Mouse (Mus musculus) ES-Bruce4 (cell line): ENCODE measurements around the gene Gde1. TPM values are rescaled to one million over a fixed set of nuclear protein-coding genes. Genes with fewer than 3 reads are reported as not detected.

ENCODE experiments used
- H3K27ac ChIP-seq: 2 replicates; pipeline ENCODE4 v1.5.1; 2012; ENCODE audit warnings: low read length, inconsistent platforms; ENCODE audit not compliant: insufficient read depth
- H3K27me3 ChIP-seq: 2 replicates; pipeline ENCODE4 v1.6.1; 2012; ENCODE audit warnings: mild to moderate bottlenecking, low read length, inconsistent platforms; ENCODE audit not compliant: control insufficient read depth, poor library complexity, insufficient read depth, severe bottlenecking
- H3K36me3 ChIP-seq: 2 replicates; pipeline ENCODE4 v1.6.1; 2012; ENCODE audit warnings: inconsistent platforms, mild to moderate bottlenecking, low read length, moderate library complexity; ENCODE audit not compliant: control insufficient read depth, poor library complexity, insufficient read depth, severe bottlenecking
- H3K4me1 ChIP-seq: one replicate; pipeline ENCODE4 v1.8.1; 2011; ENCODE audit warnings: low read length; ENCODE audit not compliant: control insufficient read depth, insufficient read depth
- H3K4me3 ChIP-seq: 2 replicates; pipeline ENCODE4 v1.5.1; 2011; ENCODE audit warnings: low read depth, mild to moderate bottlenecking, low read length
- H3K9ac ChIP-seq: 2 replicates; pipeline ENCODE4 v1.6.1; 2012; ENCODE audit warnings: low read depth, mild to moderate bottlenecking, inconsistent platforms; ENCODE audit not compliant: poor library complexity, severe bottlenecking
- H3K9me3 ChIP-seq: replicated peaks from 2 replicates; pipeline ENCODE4 v1.6.1; 2012; ENCODE audit warnings: mild to moderate bottlenecking, low read length, inconsistent platforms; ENCODE audit not compliant: control insufficient read depth, poor library complexity, insufficient read depth, severe bottlenecking
- CTCF ChIP-seq: IDR thresholded peaks from one replicate; pipeline ENCODE4 v1.8.1; 2011; ENCODE audit warnings: low read depth, low read length
- EP300 ChIP-seq: IDR thresholded peaks from 2 replicates; pipeline ENCODE4 v1.6.1; 2011; ENCODE audit warnings: low read depth, low read length; ENCODE audit not compliant: insufficient read depth
- POLR2A ChIP-seq: IDR thresholded peaks from one replicate; pipeline ENCODE4 v1.8.1; 2011; ENCODE audit warnings: low read length; ENCODE audit not compliant: insufficient read depth
- polyA plus RNA-seq: library from polyadenylated mRNA; stranded (reverse); fragments of >200 nt; gene quantifications from 2 replicates; pipeline ENCODE4 v1.2.4, GENCODE M21; 2011; ENCODE audit warnings: low read depth; ENCODE audit not compliant: missing spikeins, insufficient read depth, insufficient read length

Gene Gde1
- polyA plus RNA-seq, 1 experiment = 29.9 TPM

GRCm38 (mm10) chr7:118652572-118653295 is 52.8 kb downstream of the Gde1 start:
- Histone ChIP-seq H3K9me3 (no peaks in the 10 kb centered on the region), H3K27ac (no peak overlapping the region), H3K27me3 (no peaks in the 10 kb centered on the region), H3K4me1 (peaks cover 2% of the 10 kb centered on the region), H3K36me3 (no peaks in the 10 kb centered on the region), H3K4me3 (no peak overlapping the region), H3K9ac (no peak overlapping the region)
- TF ChIP-seq EP300 (no peak), POLR2A (no peak), CTCF (no peak)

DNA sequence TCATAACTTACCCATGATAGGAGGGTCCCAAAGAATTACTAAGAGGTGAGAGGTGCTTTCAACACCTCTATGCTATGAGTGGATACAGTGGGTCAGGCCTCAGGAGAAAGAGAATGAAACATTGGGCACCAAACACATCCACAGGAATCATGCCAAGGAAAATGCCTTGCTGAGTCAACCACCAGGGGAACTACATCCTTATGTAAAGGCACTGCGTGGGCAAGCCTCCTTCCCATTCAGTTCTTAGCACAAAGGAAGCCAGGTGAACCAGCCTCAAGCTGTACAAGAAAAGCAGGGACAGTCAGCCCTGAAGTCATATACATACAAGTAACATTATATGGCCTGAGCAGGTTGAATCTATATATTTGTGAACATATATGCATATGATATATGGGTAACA is 54.7 kb downstream of the Gde1 start:
- H3K9me3 ChIP-seq = no peaks in the 10 kb centered on the region
- H3K27me3 ChIP-seq = no peaks in the 10 kb centered on the region
- H3K27ac ChIP-seq = no peak overlapping the region
- H3K4me1 ChIP-seq = peaks cover 2% of the 10 kb centered on the region
- no peak overlapping the region for H3K4me3 ChIP-seq
- H3K9ac ChIP-seq = no peak overlapping the region
- H3K36me3 ChIP-seq = no peaks in the 10 kb centered on the region
- TF ChIP-seq POLR2A (no peak), EP300 (no peak), CTCF (no peak)

- no peak overlapping the region for H3K4me3 ChIP-seq
- no peak overlapping the region for H3K27ac ChIP-seq
- peaks cover 2% of the 10 kb centered on the region for H3K4me1 ChIP-seq
- no peaks in the 10 kb centered on the region for H3K36me3 ChIP-seq
- no peak for TF ChIP-seq EP300
- TF ChIP-seq CTCF = no peak
- TF ChIP-seq POLR2A = no peak
- H3K27me3 ChIP-seq = no peaks in the 10 kb centered on the region
- H3K9ac ChIP-seq = no peak overlapping the region
- no peaks in the 10 kb centered on the region for H3K9me3 ChIP-seq
Observed at GRCm38 (mm10) chr7:118650119-118650518, 55.5 kb downstream of the Gde1 start.

DNA sequence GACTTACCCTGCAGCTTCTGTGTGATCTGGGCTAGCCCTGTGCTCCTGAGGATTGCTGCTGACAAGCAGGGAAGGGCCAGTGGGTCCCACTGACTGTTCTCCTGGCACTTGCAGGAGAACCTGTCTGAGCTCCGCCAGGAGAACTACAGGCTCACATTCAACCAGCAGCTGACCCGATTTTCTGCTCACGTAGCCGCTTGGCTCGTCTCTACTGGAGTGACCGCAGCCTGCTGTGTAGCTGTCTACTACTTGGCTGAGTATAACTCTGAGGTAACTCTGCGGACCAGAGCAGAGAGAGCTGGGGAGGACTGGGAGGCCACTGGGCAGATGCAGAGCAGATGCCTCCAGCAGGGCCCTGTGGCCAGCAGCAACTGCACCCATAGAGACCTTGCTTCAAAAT is 56.2 kb downstream of the Gde1 start:
- TF ChIP-seq POLR2A = no peak
- no peak for TF ChIP-seq CTCF
- TF ChIP-seq EP300 = no peak
- no peaks in the 10 kb centered on the region for H3K36me3 ChIP-seq

GRCm38 (mm10) chr7:118646237-118646636 is 59.3 kb downstream of the Gde1 start:
- H3K9me3 ChIP-seq = no peaks in the 10 kb centered on the region
- H3K27ac ChIP-seq = no peak overlapping the region
- no peak overlapping the region for H3K4me3 ChIP-seq
- H3K36me3 ChIP-seq = no peaks in the 10 kb centered on the region
- H3K9ac ChIP-seq = no peak overlapping the region
- H3K27me3 ChIP-seq = no peaks in the 10 kb centered on the region
- peaks cover 2% of the 10 kb centered on the region for H3K4me1 ChIP-seq
- TF ChIP-seq POLR2A = no peak
- TF ChIP-seq EP300 = no peak
- no peak for TF ChIP-seq CTCF

More for the DNA sequence above, 56.2 kb downstream of the Gde1 start:
- Histone ChIP-seq H3K27ac (no peak overlapping the region), H3K4me3 (no peak overlapping the region), H3K9ac (no peak overlapping the region), H3K4me1 (peaks cover 2% of the 10 kb centered on the region), H3K9me3 (no peaks in the 10 kb centered on the region), H3K27me3 (no peaks in the 10 kb centered on the region)

Other genes starting within 250 kb of the Gde1 start
- 7.2 and 7.7 TPM in 2 replicates for gene Itpripl2, start 213.8 kb downstream of the Gde1 start, polyA plus RNA-seq
- gene Coq7, start 172.4 kb downstream of the Gde1 start, polyA plus RNA-seq = 29.0 and 30.8 TPM in 2 replicates
- gene Tmc7, start 121.0 kb downstream of the Gde1 start, polyA plus RNA-seq = 7.7 TPM in 2 replicates
- gene Tmc5, start 108.5 kb downstream of the Gde1 start, polyA plus RNA-seq = 0.16 and 0.30 TPM in 2 replicates
- gene Ccp110, start 6.8 kb upstream of the Gde1 start, polyA plus RNA-seq = 36.0 and 43.8 TPM in 2 replicates
- 53.6 and 54.7 TPM in 2 replicates for gene Vps35l, start 34.4 kb upstream of the Gde1 start, polyA plus RNA-seq
- gene Iqck, start 150.0 kb upstream of the Gde1 start, polyA plus RNA-seq = 0.73 and 1.4 TPM in 2 replicates
- 82.5 and 83.1 TPM in 2 replicates for gene Knop1, start 150.5 kb upstream of the Gde1 start, polyA plus RNA-seq